Mouse (Mus musculus) testis, adult 2 months (tissue): ENCODE measurements around the gene Helz. TPM values are rescaled to one million over a fixed set of nuclear protein-coding genes. Genes with fewer than 3 reads are reported as not detected.

Experiments
- H3K27ac ChIP-seq: fragments of 200-500 bp; 2 replicates; pipeline ENCODE4 v1.5.1; 2012; ENCODE audit warnings: low read depth, low read length; ENCODE audit not compliant: control insufficient read depth, insufficient read depth
- H3K27me3 ChIP-seq: fragments of 200-500 bp; 2 replicates; pipeline ENCODE4 v1.6.1; 2012; ENCODE audit warnings: mild to moderate bottlenecking, low read length, moderate library complexity; ENCODE audit not compliant: control insufficient read depth, insufficient read depth
- H3K36me3 ChIP-seq: fragments of 200-500 bp; 2 replicates; pipeline ENCODE4 v1.6.1; 2012; ENCODE audit warnings: mild to moderate bottlenecking, low read length; ENCODE audit not compliant: control insufficient read depth, insufficient read depth
- H3K4me1 ChIP-seq: fragments of 200-500 bp; 2 replicates; pipeline ENCODE4 v1.6.1; 2012; ENCODE audit warnings: low read length; ENCODE audit not compliant: control insufficient read depth, insufficient read depth
- H3K4me3 ChIP-seq: fragments of 200-500 bp; 2 replicates; pipeline ENCODE4 v1.5.1; 2012; ENCODE audit warnings: low read depth, mild to moderate bottlenecking, low read length, moderate library complexity, mixed read lengths; ENCODE audit not compliant: control insufficient read depth
- CTCF ChIP-seq: fragments of 200-500 bp; IDR thresholded peaks from 2 replicates; pipeline ENCODE4 v1.5.1; 2012; ENCODE audit warnings: low read depth, mild to moderate bottlenecking, inconsistent platforms, low read length, moderate library complexity; ENCODE audit not compliant: control insufficient read depth, insufficient read depth, insufficient replicate concordance
- POLR2A ChIP-seq: fragments of 200-500 bp; IDR thresholded peaks from 2 replicates; pipeline ENCODE4 v1.6.1; 2012; ENCODE audit warnings: low read depth, mild to moderate bottlenecking, inconsistent platforms, low read length, moderate library complexity; ENCODE audit not compliant: control insufficient read depth
- polyA plus RNA-seq: library from polyadenylated mRNA; depleted of rRNA; stranded (reverse); fragments of >200 nt; gene quantifications from 2 replicates; pipeline ENCODE4 v1.2.3, GENCODE M21; 2012

Gene Helz
- polyA plus RNA-seq, 1 experiment, result 17.2 TPM

DNA sequence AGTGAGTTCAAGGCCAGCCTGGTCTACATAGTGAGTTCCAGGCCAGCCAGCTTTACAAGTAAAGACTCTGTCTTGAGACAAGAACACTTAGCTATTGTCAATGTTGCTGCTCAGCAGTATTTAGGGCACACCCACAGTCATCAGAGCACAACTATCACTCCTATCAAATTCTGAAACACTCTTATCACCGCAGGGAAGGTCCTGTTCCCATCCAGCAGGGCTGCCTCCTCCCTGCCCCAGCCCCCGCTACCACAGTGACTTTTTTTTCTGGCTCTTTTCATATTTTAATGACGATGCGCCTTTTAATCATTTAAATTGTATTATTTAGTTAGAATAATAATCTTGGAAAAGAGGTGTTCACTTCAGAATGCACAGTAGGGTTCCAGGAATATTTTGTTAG lies 16.3 kb upstream of the Helz start:
- Histone ChIP-seq H3K4me3 (no peak overlapping the region), H3K27me3 (no peaks in the 10 kb centered on the region), H3K36me3 (no peaks in the 10 kb centered on the region), H3K4me1 (peaks cover 3% of the 10 kb centered on the region; the same call in 1 of the 2 replicates), H3K27ac (peak overlapping the region; percentile 49; the same call in 1 of the 2 replicates)
- no peak for TF ChIP-seq CTCF
- TF ChIP-seq POLR2A, result no peak

DNA sequence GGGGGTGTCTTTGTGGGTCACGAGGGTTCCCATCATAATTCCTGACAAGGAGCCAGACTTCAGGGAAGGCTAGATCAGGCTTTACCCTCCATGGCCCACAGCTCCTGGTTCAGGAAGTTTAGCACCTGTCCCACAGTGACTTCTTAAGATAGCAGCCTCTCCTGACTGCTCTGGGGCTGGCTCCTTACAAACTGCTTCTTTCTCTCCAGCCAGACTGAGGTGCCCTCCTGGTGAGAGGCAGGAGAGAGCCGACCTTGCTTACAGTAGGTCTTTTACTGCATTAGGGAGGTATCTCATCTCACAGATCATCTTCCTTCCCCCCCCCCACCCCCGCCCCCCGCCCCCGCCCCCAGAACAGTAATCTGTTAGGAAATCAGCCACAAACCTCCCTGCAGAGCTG lies 15.5 kb upstream of the Helz start:
- Histone ChIP-seq H3K36me3 (no peaks in the 10 kb centered on the region), H3K4me1 (peaks cover 3% of the 10 kb centered on the region; the same call in 1 of the 2 replicates), H3K27me3 (no peaks in the 10 kb centered on the region), H3K4me3 (no peak overlapping the region), H3K27ac (peak overlapping the region; percentile 53; the same call in 1 of the 2 replicates)
- TF ChIP-seq CTCF (no peak), POLR2A (no peak)

DNA sequence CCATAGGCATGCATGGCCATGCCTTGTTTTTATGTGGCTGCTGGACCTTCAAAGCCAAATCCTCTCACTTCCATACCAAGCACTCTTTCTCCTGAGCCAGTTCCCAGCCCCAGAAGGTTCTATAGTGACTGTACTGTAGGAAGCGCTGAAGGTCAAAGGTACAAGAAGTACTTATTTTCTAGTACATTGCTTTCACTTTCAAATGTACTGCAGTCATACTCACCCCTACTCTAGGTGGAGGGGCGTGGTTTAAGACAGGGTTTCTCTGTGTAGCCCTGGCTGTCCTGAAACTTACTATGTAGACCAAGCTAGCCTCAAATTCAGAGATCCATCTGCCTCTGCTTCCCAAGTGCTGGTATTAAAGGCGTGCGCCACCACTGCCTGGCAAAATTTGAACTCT lies 8.7 kb upstream of the Helz start:
- H3K27ac ChIP-seq, result no peak overlapping the region
- no peaks in the 10 kb centered on the region for H3K36me3 ChIP-seq
- no peaks in the 10 kb centered on the region for H3K4me1 ChIP-seq
- H3K27me3 ChIP-seq, result no peaks in the 10 kb centered on the region
- H3K4me3 ChIP-seq, result no peak overlapping the region
- no peak for TF ChIP-seq CTCF
- no peak for TF ChIP-seq POLR2A

DNA sequence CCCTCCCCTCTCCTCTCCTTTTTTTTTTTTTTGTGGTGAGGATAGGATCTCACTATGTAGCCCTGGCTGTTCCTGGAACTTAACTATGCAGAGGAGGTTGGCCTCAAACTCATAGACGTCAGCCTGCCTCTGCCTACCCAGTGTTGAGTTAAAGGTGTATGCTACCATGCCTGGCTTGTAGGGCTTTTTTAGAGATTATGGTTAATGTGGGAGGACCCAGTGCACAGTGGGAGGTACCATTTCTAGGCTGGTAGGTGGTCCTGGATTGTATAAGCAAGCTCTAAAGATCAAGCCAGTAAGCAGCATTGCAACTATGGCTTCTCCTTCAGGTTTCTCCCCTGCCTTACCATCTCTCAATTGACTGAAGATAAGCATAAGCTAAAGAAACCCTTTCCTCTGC lies 7.4 kb upstream of the Helz start:
- Histone ChIP-seq H3K4me3 (no peak overlapping the region), H3K27me3 (no peaks in the 10 kb centered on the region), H3K4me1 (no peaks in the 10 kb centered on the region), H3K27ac (no peak overlapping the region), H3K36me3 (no peaks in the 10 kb centered on the region)
- no peak for TF ChIP-seq POLR2A
- TF ChIP-seq CTCF, result no peak

DNA sequence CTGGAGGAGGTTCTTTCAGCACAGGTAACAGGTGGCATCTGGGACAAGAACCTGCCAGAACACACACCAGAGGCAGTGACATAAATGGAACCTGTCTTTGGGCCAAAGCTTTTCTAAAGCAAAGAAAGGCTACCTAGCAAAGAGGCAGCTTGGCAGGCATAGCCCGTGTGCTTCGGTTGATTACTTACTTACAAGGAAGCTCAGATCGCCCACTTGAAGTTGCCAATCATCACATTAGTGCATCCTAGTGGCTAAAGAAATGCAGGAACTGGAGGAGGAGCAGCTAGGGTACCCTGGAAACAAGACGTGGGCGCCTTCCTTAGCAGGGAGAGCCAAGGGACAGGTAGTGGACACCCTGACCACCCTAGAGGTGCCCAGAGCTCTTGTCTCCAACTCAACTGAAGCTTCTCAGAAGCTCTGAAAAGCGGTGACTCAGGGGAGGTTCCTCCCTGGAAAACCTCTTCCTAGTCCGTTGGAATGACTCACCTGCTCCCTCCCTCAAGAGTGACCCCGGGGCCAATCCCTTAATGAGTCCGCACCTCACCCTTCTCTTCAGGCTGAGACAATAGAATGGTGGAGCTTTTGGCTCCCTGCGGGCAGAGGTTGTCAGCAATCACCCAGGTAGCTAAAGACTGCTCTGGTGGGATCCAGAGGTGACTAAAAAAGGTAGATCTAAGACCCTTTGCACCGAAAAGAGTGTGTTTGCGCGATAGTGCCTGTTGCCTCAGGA lies 1.8 kb upstream of the Helz start:
- Histone ChIP-seq H3K4me1 (peaks cover 10% of the 10 kb centered on the region), H3K36me3 (no peaks in the 10 kb centered on the region), H3K27me3 (no peaks in the 10 kb centered on the region), H3K4me3 (no peak overlapping the region), H3K27ac (no peak overlapping the region)
- TF ChIP-seq CTCF, result no peak
- TF ChIP-seq POLR2A, result no peak

DNA sequence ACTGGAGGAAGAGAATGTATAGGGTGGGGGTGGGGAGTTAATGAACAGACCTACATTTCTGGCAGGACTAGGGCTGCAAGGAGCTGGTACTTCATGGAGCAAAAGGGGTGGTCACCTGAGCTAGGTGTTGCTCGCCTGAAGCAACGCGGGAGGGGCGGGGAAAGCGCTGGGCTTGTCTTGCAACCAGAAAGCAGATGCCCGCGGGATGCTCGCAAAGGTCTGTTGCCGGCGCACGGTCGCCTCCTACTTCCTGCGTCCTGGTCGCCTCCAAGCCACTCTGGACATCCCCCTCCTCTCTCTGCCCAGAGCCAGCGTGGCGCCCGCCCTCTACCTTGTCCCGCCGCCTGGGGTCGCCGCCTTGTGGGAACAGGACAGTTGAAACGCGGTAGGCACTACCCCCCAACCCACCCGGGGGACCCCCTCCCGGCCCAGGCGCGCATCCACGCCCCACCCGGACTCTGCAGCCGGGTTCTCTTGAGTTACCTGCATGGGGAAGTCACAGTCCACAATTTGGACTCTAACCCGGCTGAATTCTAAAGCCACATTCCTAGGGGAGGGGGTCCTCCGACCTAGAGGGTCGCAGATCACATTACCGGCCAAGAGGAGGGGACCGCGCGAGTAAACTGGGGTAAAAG lies 946 bp upstream of the Helz start:
- no peaks in the 10 kb centered on the region for H3K27me3 ChIP-seq
- peak overlapping the region; percentile 85 for H3K4me3 ChIP-seq
- TF ChIP-seq POLR2A (0 out of 2 replicates have a peak, but pooled peaks have one; percentile 13), CTCF (no peak)
- no peaks in the 10 kb centered on the region; the same call in 1 of the 2 replicates for H3K36me3 ChIP-seq
- peak overlapping the region; percentile 65 for H3K27ac ChIP-seq
- peaks cover 10% of the 10 kb centered on the region for H3K4me1 ChIP-seq

DNA sequence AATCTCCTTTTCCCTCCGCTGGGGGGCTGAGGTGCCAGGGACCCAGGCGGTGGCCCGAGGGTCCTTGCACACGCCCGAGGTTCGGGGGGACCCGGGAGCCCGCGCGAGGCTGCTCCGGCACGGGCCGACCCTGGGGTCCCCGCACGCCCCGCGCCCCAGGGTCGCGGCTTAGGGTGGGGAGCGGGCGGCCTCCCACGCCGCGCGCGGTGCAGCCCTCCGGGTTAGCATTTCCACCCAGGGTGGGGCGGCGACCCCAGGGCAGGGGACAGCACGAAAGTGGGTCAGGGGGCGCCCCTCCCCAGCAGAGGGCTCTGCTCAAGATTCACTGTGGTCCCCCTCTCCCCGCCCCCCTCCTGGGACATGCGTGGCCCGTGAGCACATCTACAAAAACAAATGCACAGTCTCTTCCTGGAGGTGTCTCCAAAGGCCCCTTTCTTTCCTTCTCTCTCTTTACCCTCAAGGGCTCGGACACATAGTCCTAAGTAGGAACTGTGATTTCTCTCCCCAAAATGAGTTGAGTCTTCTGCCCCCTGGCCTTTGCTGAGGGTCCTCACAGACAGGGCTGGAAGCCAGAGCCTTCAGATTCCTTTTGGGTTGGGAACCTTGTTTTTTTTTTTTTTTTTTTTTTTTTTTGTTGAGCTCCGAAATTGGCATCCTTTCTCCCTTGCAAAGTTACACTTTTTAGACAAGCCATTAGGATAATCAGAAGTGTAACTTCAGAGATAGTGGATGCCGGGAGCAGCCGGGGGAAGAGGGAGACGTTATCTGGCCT lies 660 bp downstream of the Helz start:
- Histone ChIP-seq H3K4me1 (peaks cover 10% of the 10 kb centered on the region), H3K4me3 (peak overlapping the region; percentile 95), H3K27me3 (no peaks in the 10 kb centered on the region), H3K27ac (peak overlapping the region; percentile 80), H3K36me3 (no peaks in the 10 kb centered on the region; the same call in 1 of the 2 replicates)
- no peak for TF ChIP-seq CTCF
- no peak for TF ChIP-seq POLR2A
